Mouse (Mus musculus) urinary bladder, postnatal 10 days (tissue): ENCODE results near the gene Npy4r.

Source experiments
- DNase-seq: peaks from one replicate; pipeline ENCODE4 v3.0.0; 2022; ENCODE audit warnings: low spot score

Npy4r gene

DNA sequence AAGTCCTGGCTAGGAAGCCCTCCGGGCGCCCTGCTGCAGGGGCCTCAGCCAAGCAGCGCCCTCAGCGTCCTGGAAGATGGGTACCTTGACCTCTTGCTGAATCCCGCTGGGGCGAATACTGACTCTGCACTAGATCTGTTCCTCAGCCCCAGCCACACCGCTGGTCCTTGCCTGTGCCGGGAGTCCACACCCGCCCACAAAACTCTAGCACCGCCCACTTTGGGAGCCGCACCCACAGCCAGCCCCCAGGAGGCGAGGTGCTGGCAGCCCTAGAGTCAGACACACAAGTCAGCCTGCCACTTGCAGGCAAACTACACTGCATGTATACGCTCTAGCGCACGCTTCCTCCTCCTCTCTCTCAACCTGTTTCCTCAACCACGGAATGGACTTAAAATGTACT, at the start of gene Npy4r:
Gene Npy4r, minus strand, starts transcription at position 148 of the 400 bp plus-strand sequence.
- no peak for DNase-seq

DNA sequence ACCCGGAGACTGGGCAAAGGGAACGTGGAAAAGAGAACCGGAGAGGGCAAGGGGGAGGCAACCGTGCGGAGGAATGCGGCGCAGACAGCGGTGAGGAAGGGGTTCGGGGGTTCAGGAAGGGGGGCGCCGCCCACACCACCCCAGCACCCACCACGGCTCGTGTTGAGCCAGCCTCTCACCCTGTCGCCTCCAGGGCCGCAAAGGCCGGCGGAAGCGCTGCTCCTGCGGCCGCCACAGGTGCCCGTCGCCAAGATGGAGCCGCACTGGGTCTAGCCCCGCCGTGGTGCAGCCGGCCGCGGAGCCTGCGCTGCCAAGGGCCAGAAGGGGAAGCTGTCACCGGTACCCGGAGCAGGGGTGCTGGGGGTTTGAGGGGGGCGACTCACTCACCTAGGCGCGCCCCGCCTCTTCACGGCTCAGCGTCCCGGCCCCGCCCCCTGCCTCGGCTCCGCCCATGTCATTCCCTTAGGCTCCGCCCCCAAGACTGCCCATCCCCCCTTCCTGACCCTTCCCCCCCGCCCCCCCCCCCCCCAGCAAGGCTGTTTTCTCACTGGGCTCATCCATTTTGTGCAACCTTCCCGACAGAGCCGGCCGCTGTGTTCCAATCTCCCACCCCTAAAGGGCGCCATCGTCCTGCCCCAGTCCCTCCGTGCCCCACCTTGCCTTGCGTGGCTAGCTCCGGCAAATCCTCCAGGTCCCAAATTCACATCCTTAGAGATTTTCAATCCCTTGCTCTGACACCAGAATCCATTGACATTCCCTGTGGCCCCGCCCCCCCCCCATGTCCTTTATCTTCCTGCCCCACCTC, 49.1 kb upstream of the Npy4r start, which contains the start of gene Gprin2:
Gene Gprin2, minus strand, starts transcription at position 423 of the 805 bp plus-strand sequence.
- no peak for DNase-seq

DNA sequence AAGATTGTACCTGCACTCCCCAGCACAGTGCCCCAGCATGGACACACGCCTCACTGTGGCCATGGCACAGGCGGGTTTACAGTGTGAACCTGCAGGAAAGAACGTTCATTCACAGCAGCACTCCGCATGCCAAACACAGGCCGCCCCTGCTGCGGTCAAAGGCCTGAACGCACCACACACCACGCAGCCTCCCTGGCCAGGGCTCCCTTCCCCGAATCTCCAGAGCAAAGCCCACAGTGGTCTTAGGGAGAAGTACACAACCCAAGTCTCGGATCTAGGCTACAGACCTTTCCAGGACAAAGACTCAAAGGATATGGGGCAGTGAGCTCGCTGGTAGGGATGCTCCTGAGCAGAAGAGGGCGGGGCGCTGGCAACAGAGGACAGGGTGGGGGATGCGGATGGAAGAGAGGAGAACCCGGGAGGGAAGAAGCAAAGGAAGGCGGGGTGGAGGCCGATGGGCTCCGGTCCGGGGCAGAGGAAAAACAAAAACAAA, 48.5 kb upstream of the Npy4r start:
- DNase-seq = no peak

DNA sequence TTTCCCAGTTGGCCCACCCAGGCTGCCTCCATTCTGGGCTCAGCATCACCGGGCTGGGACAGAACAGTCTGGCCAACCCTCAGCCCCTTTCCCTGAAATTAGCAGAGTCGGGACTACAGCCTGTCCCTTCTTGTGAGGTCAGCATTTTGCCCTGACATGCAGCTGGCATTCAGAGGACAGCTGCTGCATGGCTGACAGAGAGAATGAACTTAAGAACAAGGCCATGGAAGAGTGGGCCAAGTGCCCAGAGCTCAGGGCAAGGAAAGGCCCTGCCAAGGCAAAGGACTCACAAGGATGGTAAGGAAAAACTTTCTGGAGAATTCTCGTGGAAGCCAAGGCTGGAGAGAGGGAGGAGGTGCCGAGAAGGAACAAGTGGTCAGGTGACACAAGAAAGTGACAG, 44.4 kb upstream of the Npy4r start:
- DNase-seq = no peak

DNA sequence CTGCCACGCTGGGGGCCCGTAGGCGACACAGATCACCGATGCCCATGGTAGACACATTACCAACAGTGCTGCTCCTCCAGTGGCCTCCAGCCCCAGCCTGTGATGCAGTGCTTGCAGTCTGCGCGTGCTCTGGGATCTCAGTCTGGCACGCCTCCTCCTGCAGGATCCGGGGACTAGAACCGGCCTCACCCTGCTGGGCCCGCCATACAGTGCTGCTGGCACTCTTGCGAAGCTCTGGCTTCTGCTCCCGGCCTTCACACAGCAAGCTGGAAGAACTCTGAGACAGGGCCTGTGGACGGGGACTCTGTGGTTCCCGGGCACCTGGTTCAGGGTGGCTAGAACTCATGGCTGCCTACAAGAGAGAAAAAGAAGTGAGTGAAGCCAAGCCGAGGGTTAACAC, 43.2 kb upstream of the Npy4r start:
- DNase-seq = no peak

DNA sequence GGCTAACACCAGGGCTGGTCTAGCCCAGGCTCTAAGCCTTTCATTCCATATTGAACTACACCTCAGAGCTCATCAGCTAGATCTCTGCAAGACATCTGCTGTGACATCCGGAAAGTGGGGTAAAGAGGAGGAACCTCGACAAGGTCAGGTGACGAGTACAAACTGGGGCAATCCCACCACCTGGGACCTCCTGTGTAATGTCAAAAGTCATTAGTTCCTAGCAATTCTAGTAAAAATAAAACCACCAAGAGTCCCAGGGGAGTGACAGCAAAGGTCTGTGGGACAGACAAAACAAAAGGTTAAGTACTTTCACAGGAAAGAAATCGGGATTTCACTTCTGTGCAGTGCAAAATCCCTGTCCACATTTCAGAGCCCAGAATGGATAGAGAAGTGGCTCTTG, 41.6 kb upstream of the Npy4r start:
- DNase-seq = no peak

DNA sequence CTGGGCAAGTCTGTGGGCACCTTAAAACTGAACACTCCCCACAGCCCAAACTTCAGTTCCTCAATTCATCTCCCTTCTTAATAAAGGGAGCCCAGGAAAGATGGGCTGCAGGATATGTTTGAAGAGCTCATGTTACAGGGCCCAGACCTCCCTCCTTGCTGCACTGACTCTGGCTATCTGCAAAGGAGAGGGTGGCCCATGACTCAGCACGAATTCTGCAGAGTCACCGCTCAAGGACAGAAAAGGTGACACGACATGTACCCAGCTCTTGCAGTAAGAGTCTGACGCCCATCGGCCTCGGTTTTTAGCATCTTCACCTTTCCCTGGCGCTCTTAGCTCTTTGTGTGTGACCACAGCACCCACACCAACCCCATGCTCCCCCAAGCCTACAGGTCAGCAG, 38.1 kb upstream of the Npy4r start:
- DNase-seq = no peak

DNA sequence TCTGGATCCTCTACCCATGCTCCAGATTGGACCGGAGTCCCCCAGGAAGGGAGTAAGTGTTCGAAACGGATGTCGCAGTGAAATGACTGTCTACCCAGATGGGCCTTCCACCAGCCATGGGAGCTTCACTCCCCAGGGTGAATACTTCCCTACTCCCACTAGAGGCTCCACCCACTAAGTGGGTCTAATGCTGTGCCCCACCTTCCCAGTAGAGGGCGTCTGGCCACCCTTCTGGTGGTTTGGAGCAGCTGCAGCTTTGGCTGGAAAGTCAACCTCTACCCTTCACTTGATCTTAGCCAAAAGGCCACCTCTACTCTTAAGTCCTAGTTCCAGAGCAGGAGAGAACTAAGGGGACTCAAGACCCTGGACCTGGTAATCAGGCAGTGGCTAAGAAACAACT, 36.3 kb upstream of the Npy4r start:
- no peak for DNase-seq

DNA sequence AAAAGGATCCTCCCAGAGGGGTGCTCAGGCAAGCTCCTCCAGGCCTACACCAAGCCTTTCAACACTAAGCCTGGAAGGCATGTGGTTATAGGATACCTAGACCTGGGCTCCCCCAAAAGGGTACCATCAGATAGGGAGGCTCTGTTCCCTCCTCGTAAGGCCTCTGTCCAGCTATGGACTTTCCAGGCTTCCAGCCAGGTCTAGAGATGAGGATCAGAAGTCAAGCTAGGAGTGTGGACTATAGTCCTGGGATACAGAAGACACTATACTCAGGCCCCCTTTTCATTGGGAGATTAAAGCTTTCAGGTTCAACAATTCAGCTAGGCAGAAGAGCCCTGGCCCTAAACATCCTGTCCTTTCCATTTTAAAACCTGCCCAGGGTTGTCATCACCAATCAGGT, 30.8 kb upstream of the Npy4r start:
- no peak for DNase-seq

DNA sequence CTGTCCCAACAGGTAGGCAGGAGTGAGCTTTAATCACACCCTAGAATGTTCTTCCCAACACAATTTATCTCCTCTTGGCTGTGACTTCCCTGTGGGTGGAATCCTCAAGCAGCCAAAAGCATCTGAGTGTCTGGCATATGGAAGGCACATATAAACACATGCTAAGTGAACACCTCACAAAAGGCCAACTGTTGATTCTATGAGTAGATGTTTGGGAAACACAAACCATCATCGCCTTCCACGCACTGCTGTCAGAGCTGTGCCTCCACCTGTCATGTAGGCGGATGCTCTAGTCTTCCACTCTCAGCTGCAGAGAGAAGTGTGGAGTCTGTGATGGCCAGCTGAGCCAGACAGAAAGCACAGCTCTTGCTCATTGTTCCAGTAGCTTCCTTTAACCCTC, 27.1 kb upstream of the Npy4r start:
- DNase-seq = no peak

DNA sequence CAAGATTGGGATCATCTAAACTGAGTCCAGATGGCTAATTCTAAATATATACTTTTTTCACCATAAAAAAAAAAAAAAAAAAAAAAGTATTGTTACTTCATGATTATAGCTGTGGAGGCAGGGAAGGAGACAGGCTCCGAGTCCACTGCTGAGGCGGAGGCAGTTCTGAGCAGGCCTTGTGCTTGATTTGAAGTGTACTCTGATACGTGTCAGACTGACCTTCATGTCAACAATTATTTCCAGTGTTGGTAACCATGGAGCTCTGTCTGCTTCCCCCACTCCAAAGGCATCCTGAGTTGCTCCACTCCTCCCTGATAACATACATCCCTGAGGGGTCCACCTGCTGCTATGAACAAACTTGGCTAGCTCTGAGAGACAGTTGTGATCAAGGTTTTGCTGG, 18.8 kb upstream of the Npy4r start:
- no peak for DNase-seq

DNA sequence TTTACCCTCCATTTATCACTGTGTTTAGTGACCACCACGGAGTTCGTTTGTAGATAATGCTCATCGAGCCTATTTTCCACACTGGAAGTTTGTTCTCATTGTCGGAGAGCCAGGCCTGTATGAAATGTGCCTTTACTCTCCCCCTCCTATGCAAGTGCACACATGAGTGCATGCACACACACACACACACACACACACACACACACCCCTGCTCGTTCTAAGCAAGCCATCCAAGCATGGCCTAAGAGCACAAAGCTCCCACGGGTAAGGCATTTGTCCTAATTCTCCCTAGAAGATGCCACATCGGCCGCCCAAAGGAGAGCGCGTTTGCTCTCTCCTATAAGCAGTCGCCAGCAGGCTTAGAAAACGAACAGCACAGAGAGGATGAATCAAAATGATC, 3.5 kb upstream of the Npy4r start:
- DNase-seq = no peak

DNA sequence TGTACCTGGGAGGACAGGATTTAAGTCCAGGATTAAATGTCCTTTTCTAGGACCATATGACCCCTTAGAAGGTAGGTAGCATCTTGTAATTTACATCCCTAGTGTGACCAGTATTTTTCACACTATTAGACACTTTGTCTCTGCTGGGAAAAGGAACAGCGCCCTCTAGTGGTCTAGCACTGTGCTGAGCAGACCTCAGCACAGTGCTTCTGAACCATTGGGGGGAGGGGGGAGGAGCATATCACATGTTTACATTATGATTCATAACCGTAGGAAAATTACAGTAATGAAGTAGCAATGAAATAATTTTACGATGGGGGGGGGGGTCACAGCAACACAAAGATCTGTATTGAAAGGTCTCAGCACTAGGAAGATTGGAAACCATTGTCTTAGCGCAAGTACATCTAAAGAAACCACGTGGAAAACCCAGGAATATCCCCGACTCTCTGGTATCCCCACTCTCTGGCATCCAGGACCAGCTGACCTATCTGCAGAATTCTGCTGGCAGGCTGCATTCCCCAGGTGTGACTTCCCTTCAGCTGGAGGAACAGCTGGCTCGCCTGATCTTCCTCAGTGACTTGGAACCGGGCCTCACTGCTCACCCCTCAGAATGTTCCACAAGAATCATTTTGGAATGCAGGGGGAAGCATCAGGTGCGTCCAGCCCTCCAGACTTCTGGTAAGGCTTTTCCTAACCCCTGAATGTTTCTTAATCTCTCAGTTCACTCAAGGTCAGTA, 2.5 kb upstream of the Npy4r start:
- DNase-seq = peak; percentile 20

DNA sequence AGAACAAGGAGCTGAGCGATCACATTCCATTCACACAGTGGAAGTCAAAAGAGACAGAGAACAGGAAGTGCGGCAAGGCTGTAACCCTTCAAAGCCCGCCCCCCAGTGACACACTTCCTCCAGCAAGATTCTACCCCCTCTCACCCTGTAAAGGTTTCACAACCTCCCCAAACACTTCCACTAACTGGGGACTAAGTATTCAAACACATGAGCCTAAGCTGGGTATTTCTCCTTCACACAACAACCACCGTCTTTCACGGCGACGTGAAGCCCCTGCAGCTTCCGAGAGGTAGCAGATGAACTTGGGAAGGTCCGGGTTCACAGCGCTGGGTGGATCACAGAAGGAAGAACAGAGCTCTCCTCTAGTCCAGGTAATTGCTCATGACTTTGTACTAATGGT, 9.4 kb downstream of the Npy4r start:
- DNase-seq = no peak

DNA sequence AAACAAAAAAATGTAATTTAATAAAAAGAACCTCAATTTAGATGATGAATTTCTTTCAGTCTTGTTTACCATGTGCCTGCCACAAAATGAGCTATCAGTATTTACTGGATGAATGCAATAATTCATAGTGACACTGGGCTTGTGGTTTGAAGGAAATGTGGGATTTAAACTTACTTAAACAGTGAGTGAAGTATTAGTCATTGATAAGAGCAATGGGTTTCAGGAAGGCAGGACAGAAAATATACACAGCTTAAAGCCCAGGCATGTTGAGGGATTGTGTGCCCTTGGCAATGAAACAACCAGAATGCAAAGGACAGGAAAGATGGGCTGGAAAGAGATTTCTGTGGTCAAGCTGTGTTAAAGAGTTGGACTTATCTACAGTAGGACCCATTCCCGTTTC, 10.0 kb downstream of the Npy4r start:
- DNase-seq = no peak

DNA sequence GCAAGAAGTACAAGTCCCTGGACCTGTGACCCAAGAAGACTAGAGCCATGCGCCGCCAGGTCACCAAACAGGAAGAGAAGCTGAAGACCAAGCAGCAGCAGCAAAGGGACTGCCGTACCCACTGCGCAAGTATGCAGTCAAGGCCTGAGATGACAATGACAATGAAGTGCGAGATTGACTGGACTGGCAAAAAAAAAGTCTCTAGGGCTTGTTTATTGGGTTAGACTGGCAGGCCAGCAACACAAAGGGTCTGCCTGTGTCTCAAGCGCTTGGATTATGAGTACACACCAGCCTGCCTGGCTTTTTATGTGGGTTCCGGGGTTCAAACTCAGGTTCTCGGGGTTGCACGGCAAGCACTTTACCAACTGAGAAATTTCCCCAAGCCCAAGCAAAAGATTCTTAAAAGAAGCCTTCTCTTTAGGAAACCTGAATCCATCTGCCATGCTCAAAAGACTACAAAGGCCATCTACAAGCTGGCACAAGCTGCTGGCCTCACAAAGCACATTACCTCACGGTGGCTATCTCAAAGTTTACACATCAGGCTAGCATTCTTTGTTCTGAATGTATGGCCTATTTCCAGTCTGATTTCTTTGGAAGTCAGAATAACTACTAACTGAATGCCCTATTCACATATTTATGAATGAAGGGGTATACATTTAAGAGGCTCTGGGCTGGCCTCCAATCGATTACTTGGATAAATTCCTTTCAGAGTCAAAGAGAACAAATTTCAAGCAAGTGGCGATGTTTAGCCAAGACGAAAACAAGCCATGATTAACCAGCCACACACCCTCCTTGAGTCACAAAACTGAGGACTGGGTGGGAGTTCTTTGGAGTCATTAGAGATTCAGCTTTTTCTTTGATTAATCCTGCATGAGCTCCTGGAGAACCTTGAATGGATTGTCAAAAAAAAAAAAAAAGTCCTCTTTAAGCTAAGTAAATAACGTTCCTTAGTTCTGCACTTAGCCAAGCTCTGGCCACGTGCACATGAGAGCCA, 12.3 kb downstream of the Npy4r start:
- DNase-seq = no peak

DNA sequence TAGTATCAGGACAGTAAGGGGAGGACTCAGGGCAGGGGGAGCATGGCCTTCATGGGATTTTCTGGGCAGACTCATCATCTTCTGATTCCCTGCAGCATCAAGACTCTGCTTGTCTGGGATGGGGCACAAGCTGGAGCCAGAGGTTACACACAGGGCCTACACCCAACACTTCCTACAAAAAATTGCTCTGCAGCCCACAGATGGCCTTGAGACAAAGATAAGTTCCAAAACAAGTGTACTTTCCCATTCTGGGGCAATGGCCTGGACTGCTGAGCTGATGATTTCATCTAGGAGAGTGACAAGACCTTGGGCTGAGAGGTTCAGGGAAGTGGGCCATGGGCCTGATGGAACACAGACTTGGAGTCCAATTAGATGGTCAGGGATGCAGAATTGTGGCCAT, 16.9 kb downstream of the Npy4r start:
- no peak for DNase-seq

DNA sequence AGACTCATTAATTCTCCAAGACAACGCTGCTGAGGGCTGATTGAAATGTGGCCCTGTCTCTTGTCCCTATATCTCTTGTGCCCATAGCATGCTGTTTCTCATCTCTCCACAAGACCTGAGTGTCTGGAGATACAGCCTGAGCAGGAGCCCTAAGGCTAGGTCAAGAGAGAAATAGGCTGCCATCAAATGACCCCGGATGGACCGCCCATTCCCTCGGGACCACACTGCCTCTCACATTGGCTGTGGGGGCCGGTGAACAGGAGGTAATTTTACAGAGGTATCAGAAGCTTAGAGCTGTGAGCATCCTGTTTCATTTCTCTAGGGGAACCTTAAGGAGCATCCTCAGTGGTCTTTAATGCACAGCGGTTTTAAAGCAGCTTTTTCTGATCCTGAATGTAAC, 21.1 kb downstream of the Npy4r start:
- DNase-seq = no peak

DNA sequence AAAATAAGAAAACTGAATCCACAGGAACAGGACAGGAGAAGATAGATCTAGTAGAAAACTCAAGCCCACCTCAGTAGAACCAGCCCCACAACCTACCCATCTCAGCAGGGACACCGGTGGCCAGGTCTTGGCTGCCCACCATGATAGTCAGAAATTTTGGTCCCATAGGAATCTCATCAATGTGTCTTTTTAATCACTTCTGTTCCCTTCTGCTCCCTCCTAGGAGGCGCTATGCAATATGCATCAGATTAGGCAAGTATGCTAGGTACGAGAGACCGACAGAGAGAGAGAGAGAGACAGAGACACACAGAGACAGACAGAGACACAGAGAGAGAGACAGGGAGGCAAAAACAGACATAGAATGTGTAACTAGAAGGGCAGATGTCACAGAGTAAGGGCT, 30.6 kb downstream of the Npy4r start:
- DNase-seq = no peak

DNA sequence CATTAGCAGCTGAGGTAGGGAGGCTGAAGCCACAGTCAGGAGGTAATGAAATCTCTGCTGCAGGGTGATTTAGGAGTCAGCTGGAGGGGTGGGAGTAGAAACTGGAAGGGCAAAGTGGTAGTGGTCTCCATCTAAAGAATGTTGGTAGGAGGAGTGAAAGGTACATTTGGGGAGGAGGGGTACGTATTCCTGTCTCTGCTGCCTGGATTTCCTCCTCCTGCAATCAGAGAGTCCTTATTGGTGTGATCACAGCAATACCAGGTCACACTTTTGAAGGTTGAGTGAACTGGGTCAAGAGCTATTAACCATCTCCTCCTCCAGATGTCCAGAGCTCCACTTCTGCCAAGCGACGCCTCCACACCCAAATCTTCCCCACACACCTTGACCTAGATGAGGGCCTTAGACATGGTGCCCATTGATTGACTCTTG, 31.4 kb downstream of the Npy4r start:
- DNase-seq = no peak

DNA sequence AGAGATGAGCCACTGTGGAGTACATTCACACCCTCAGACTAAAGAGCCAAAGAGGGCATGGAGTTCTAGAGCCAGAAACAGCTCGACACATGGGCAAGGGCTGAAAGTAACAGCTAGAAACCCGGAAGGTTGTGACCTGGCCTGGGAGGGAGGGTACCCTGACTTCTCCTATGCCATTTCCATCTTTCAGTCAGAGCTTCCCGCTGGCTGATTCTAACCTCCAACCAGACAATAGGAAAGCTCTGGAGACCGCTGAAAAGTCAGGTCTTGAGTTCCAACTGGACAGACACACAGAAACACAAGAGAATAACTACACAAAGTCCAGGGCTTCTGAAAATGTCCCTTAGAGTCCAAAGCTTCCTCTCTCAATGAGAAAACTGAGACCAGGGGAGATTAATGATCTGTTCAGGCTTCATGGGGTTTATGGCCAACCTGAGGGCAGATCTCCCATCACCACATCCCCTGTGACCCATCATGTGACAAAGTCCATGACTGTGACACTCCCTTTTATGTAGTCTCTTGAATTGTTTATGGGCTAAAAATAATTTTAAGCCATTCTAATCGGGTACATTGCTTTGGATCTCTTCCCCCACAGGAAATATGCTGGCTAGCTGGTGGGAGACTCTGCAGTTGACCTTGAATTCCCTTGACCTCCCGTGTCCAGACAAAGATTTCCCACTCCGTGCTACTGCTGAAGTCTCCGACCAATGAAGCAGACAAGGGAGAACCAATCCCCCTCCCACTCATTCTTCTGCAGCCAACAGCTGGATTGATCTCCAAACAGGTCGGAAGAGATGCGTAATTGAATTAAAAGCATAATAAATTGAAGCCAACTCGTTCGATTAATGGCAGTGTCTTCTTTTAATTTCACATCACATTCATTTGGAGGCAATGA, 32.0 kb downstream of the Npy4r start:
- no peak for DNase-seq
